Mouse (Mus musculus): Measurements from ENCODE around the gene Gde1. TPM values are rescaled to one million over a fixed set of nuclear protein-coding genes. Genes with fewer than 3 reads are reported as not detected.

Gene Gde1
- polyA plus RNA-seq (2012; ENCODE audit: insufficient read depth, insufficient read length, missing spikeins) = 174 and 183 TPM in 2 replicates

GRCm38 (mm10) chr7:118705101-118705961 is at the start of gene Gde1:
Gde1 (minus strand) TSS chr7:118705778.
- Histone ChIP-seq H3K27ac (replicated peaks; ENCODE audit: low read depth, low read length) (peak within 1 kb of the TSS; percentile 93), H3K4me3 (ENCODE audit: insufficient read depth, low read depth, low read length) (peak within 1 kb of the TSS; percentile 85), H3K4me1 (ENCODE audit: control insufficient read depth, insufficient read depth, insufficient read length, low read length) (peaks cover 16% of the 10 kb centered on the region)

DNA sequence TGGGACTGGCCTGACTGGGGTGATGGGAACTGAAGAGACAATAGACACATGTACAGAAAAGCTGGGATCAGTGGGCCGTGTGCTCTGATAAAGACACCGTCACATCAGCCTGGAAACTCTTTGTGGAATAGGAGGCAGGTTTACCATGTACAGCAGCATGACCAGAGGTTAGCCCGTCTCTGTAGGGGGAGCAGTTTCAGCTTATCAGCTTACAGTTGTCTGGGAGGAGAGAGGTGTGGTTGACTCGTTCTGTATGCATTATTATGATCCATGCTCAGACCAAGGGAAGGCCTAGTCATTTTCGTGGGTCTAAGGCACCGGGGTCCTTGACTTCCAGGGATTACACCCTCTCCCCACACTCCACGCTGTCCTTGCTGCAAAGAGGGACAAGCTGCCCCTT is 46.0 kb upstream of the Gde1 start:
- H3K4me3 ChIP-seq (ENCODE audit: insufficient read depth, low read depth, low read length) = no peak overlapping the region
- H3K27ac ChIP-seq (replicated peaks; ENCODE audit: low read depth, low read length) = no peak overlapping the region
- no peaks in the 10 kb centered on the region for H3K4me1 ChIP-seq (ENCODE audit: control insufficient read depth, insufficient read depth, insufficient read length, low read length)

- Histone ChIP-seq H3K4me3 (ENCODE audit: insufficient read depth, low read depth, low read length) (no peak overlapping the region), H3K4me1 (ENCODE audit: control insufficient read depth, insufficient read depth, insufficient read length, low read length) (no peaks in the 10 kb centered on the region), H3K27ac (replicated peaks; ENCODE audit: low read depth, low read length) (no peak overlapping the region)
These were observed 44.1 kb upstream of the Gde1 start for GRCm38 (mm10) chr7:118749706-118750105.

GRCm38 (mm10) chr7:118747891-118748672 is 42.5 kb upstream of the Gde1 start:
- H3K27ac ChIP-seq (replicated peaks; ENCODE audit: low read depth, low read length) = no peak overlapping the region
- H3K4me1 ChIP-seq (ENCODE audit: control insufficient read depth, insufficient read depth, insufficient read length, low read length) = no peaks in the 10 kb centered on the region
- no peak overlapping the region for H3K4me3 ChIP-seq (ENCODE audit: insufficient read depth, low read depth, low read length)

- no peak overlapping the region for H3K27ac ChIP-seq (replicated peaks; ENCODE audit: low read depth, low read length)
- H3K4me3 ChIP-seq (ENCODE audit: insufficient read depth, low read depth, low read length) = no peak overlapping the region
- peaks cover 8% of the 10 kb centered on the region for H3K4me1 ChIP-seq (ENCODE audit: control insufficient read depth, insufficient read depth, insufficient read length, low read length)
These were observed 39.2 kb upstream of the Gde1 start for GRCm38 (mm10) chr7:118744766-118745165.

- Histone ChIP-seq H3K4me1 (ENCODE audit: control insufficient read depth, insufficient read depth, insufficient read length, low read length) (peaks cover 8% of the 10 kb centered on the region), H3K27ac (replicated peaks; ENCODE audit: low read depth, low read length) (no peak overlapping the region), H3K4me3 (ENCODE audit: insufficient read depth, low read depth, low read length) (no peak overlapping the region)
These were observed 36.7 kb upstream of the Gde1 start for GRCm38 (mm10) chr7:118742278-118742677.

DNA sequence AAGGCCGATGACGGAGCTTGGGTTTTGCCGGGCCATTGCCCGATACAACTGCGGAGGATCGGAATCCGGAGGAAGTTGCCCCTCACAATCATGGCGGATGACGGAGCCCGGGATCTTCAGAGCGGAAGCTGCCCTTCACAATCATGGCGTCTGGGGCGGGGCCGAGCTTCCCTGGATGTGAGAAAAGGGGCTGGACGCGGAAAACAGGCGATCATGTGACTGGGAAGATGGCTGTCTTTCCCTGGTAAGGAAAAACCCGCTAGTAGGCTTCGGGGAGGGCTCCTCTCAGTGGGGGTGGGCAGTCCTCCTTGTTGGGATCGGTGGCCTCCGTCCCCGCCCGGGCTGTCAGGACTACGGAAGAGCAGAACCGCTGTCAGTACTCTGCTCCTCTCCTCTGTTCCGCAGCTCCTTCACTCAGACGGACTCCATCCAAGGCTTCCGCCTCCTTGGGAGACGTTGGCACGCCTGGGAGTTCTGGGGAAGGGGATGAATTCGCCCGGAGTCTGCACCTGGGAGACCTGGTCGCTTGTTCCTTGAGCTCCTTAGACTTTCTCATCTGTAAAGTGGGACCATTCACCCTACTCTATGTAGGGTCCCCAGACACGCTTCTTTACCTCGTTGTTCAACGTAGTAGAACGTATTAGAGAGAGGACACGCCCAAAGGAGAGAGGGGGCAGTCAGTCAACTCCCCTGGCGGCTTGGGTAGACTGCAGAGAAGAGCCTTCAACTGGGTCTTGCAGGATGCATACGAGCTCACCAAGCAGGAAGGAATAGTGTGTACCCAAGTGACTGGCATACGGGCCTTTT is 35.2 kb upstream of the Gde1 start:
- Histone ChIP-seq H3K27ac (replicated peaks; ENCODE audit: low read depth, low read length) (peak overlapping the region; percentile 51), H3K4me1 (ENCODE audit: control insufficient read depth, insufficient read depth, insufficient read length, low read length) (peaks cover 8% of the 10 kb centered on the region), H3K4me3 (ENCODE audit: insufficient read depth, low read depth, low read length) (peak overlapping the region; percentile 71)

GRCm38 (mm10) chr7:118739975-118740531 is 34.5 kb upstream of the Gde1 start, which contains the start of gene Vps35l:
Vps35l (plus strand) TSS chr7:118740226.
- Histone ChIP-seq H3K4me3 (ENCODE audit: insufficient read depth, low read depth, low read length) (peak within 1 kb of the TSS; percentile 71), H3K27ac (replicated peaks; ENCODE audit: low read depth, low read length) (peak within 1 kb of the TSS; percentile 51), H3K4me1 (ENCODE audit: control insufficient read depth, insufficient read depth, insufficient read length, low read length) (peaks cover 8% of the 10 kb centered on the region)

- no peak overlapping the region for H3K27ac ChIP-seq (replicated peaks; ENCODE audit: low read depth, low read length)
- no peak overlapping the region for H3K4me3 ChIP-seq (ENCODE audit: insufficient read depth, low read depth, low read length)
- H3K4me1 ChIP-seq (ENCODE audit: control insufficient read depth, insufficient read depth, insufficient read length, low read length) = peaks cover 8% of the 10 kb centered on the region
These were observed 33.2 kb upstream of the Gde1 start for GRCm38 (mm10) chr7:118738730-118739129.

- Histone ChIP-seq H3K4me3 (ENCODE audit: insufficient read depth, low read depth, low read length) (no peak overlapping the region), H3K27ac (replicated peaks; ENCODE audit: low read depth, low read length) (no peak overlapping the region), H3K4me1 (ENCODE audit: control insufficient read depth, insufficient read depth, insufficient read length, low read length) (no peaks in the 10 kb centered on the region)
These were observed 27.6 kb upstream of the Gde1 start for GRCm38 (mm10) chr7:118733225-118733624.

- Histone ChIP-seq H3K27ac (replicated peaks; ENCODE audit: low read depth, low read length) (no peak overlapping the region), H3K4me1 (ENCODE audit: control insufficient read depth, insufficient read depth, insufficient read length, low read length) (no peaks in the 10 kb centered on the region), H3K4me3 (ENCODE audit: insufficient read depth, low read depth, low read length) (no peak overlapping the region)
These were observed 26.2 kb upstream of the Gde1 start for GRCm38 (mm10) chr7:118731781-118732180.

GRCm38 (mm10) chr7:118728846-118729587 is 23.4 kb upstream of the Gde1 start:
- H3K4me3 ChIP-seq (ENCODE audit: insufficient read depth, low read depth, low read length) = no peak overlapping the region
- H3K27ac ChIP-seq (replicated peaks; ENCODE audit: low read depth, low read length) = no peak overlapping the region
- no peaks in the 10 kb centered on the region for H3K4me1 ChIP-seq (ENCODE audit: control insufficient read depth, insufficient read depth, insufficient read length, low read length)

GRCm38 (mm10) chr7:118725459-118725858 is 19.9 kb upstream of the Gde1 start:
- no peak overlapping the region for H3K4me3 ChIP-seq (ENCODE audit: insufficient read depth, low read depth, low read length)

DNA sequence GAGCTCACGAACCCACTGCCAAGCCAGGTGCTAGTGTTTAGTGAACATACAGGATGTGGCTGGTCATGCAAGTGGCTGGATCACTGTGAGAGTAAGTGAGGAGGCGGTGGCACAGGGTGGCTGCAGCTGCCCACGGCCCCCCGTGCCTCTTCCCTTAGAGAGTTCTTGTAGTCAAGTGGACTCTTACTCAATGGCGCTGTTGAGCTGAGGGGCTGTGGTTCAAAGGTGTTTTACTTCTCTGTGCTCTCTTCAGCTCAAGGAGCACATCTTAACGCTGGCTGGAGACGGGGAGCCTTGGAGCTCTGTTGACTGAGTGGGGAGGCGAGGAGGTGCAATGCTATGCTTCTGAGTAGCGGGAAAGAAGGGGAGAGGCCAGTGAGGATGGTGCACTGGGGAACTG is 18.3 kb upstream of the Gde1 start:
- no peak overlapping the region for H3K4me3 ChIP-seq (ENCODE audit: insufficient read depth, low read depth, low read length)
- H3K27ac ChIP-seq (replicated peaks; ENCODE audit: low read depth, low read length) = no peak overlapping the region
- no peaks in the 10 kb centered on the region for H3K4me1 ChIP-seq (ENCODE audit: control insufficient read depth, insufficient read depth, insufficient read length, low read length)

More at GRCm38 (mm10) chr7:118725459-118725858, 19.9 kb upstream of the Gde1 start:
- H3K27ac ChIP-seq (replicated peaks; ENCODE audit: low read depth, low read length) = no peak overlapping the region
- no peaks in the 10 kb centered on the region for H3K4me1 ChIP-seq (ENCODE audit: control insufficient read depth, insufficient read depth, insufficient read length, low read length)

Data from brown adipose tissue, adult 24 weeks (tissue).